Mouse (Mus musculus) forebrain, embryonic 13.5 days (tissue): ENCODE data around the gene 6430548M08Rik. TPM values are rescaled to one million over a fixed set of nuclear protein-coding genes. Genes with fewer than 3 reads are reported as not detected.

Source experiments
- ATAC-seq: fragments of 200-750 bp; cut with Nextera tagmentation; 2 replicates; pipeline ENCODE4 v1.8.0; 2017
- H3K27ac ChIP-seq: fragments of 300-500 bp; sonication (generic); 2 replicates; pipeline ENCODE4 v1.5.1; 2015; ENCODE audit warnings: inconsistent platforms, mild to moderate bottlenecking, moderate library complexity
- H3K27me3 ChIP-seq: fragments of 300-500 bp; sonication (generic); 2 replicates; pipeline ENCODE4 v1.6.1; 2015; ENCODE audit warnings: mild to moderate bottlenecking, inconsistent platforms
- H3K36me3 ChIP-seq: fragments of 300-500 bp; sonication (generic); 2 replicates; pipeline ENCODE4 v1.6.1; 2015; ENCODE audit warnings: mild to moderate bottlenecking, inconsistent platforms; ENCODE audit not compliant: poor library complexity, severe bottlenecking
- H3K4me1 ChIP-seq: fragments of 300-500 bp; sonication (generic); 2 replicates; pipeline ENCODE4 v1.6.1; 2015; ENCODE audit warnings: inconsistent platforms
- H3K4me2 ChIP-seq: fragments of 300-500 bp; sonication (generic); 2 replicates; pipeline ENCODE4 v1.6.1; 2015; ENCODE audit warnings: inconsistent platforms, mild to moderate bottlenecking, moderate library complexity
- H3K4me3 ChIP-seq: fragments of 300-500 bp; sonication (generic); 2 replicates; pipeline ENCODE4 v1.5.1; 2015; ENCODE audit warnings: mild to moderate bottlenecking, inconsistent platforms
- H3K9ac ChIP-seq: fragments of 300-500 bp; sonication (generic); 2 replicates; pipeline ENCODE4 v1.6.1; 2015; ENCODE audit warnings: mild to moderate bottlenecking, inconsistent platforms
- H3K9me3 ChIP-seq: fragments of 300-500 bp; sonication (generic); replicated peaks from 2 replicates; pipeline ENCODE4 v1.6.1; 2016; ENCODE audit warnings: inconsistent platforms
- WGBS: fragments of 180-500 bp; shearing (Covaris S2); methylation state at CpG from one replicate; pipeline ENCODE4 v1.1.7; 2015; 5-methylcytosine and 5-hydroxymethylcytosine counted together
- polyA plus RNA-seq: library from polyadenylated mRNA; unstranded; fragments of >200 nt; fragmentation: Nextera tagmentation; extraction: Ambion mirVana; gene quantifications from 2 replicates; pipeline ENCODE4 v1.2.1, GENCODE M21; 2015

The 6430548M08Rik gene
- polyA plus RNA-seq, 1 experiment from 2014 or later: 14.4 TPM

DNA sequence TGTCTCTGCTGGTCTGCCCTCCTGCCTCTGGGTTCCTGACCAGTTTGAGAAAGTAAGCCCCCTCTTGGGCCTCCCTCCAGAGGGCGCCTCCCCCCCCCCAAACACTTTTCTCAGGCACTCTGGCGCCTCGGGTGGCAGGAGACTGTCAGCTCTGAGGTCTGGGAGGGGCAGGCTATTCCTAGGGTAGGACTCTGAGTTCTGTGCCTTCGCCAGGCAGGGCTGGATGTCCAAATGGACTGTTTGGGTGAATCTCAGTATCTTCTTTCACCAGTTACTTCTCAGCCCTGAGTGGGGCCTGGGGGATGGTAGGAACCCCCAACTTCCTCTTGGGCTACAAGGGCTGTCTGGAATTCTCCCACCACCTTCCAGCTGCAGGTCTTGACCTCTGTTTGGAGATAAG is 97.4 kb downstream of the 6430548M08Rik start:
- Histone ChIP-seq H3K9ac (no peak overlapping the region), H3K36me3 (no peaks in the 10 kb centered on the region), H3K27me3 (no peaks in the 10 kb centered on the region), H3K4me2 (no peak overlapping the region), H3K27ac (no peak overlapping the region), H3K4me1 (peaks cover 30% of the 10 kb centered on the region), H3K4me3 (no peak overlapping the region), H3K9me3 (no peaks in the 10 kb centered on the region)
- ATAC-seq: 0 out of 2 replicates have a peak, but pooled peaks have one; percentile 21
- WGBS: 15% methylated on average over 4 of the region's 4 CpGs

DNA sequence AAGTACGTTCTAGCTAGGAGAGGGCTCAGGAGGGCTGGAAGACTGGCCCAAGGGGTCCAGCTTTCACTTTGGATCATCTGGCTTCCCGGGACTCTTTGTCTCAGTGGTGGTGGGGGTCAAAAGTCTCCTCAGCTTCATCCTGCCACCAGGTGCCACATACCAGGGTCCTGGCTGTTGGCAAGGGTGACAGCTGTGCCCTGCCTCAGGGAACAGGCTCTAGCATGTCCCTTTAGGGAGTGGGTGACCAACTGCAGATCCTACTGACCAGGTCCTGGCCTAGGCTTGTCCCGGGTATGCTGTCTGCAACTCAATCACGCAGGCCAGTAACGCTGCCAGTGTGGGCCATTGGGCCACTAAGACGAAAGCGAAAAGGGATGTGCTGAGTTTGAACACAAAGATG is 98.6 kb downstream of the 6430548M08Rik start:
- H3K27ac ChIP-seq: no peak overlapping the region
- ATAC-seq: no peak
- WGBS: 92% methylated on average over 7 of the region's 7 CpGs
- H3K4me1 ChIP-seq: peaks cover 42% of the 10 kb centered on the region
- H3K27me3 ChIP-seq: no peaks in the 10 kb centered on the region
- no peak overlapping the region for H3K4me3 ChIP-seq
- H3K36me3 ChIP-seq: no peaks in the 10 kb centered on the region
- H3K9me3 ChIP-seq: no peaks in the 10 kb centered on the region
- H3K4me2 ChIP-seq: no peak overlapping the region
- no peak overlapping the region for H3K9ac ChIP-seq

DNA sequence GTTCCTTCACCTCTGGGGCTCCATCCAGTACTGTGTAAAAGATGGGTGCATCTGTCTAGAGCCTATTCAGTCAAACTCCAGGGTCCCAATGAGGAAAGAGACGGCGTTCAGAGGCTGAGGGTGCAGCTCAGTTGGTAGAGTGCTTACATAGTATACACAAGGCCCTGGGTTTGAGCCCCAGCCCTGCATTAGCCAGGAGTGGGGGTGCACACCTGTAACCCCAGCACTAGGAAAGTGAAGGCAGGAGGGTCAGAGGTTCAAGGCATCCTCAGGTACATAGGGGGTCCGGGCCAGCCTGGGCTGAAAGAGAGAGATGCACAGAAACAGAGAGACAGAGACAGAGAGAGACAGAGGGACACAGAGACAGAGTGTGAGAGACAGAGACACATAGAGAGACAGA is 99.3 kb downstream of the 6430548M08Rik start:
- Histone ChIP-seq H3K27me3 (no peaks in the 10 kb centered on the region), H3K4me3 (no peak overlapping the region), H3K4me2 (no peak overlapping the region), H3K27ac (no peak overlapping the region), H3K36me3 (no peaks in the 10 kb centered on the region), H3K9me3 (no peaks in the 10 kb centered on the region), H3K9ac (no peak overlapping the region), H3K4me1 (peaks cover 46% of the 10 kb centered on the region)
- 93% methylated on average over 3 of the region's 3 CpGs for WGBS
- ATAC-seq: no peak

GRCm38 (mm10) chr8:120213939-120214338 is 100.0 kb downstream of the 6430548M08Rik start:
- H3K27ac ChIP-seq: no peak overlapping the region
- H3K36me3 ChIP-seq: no peaks in the 10 kb centered on the region
- H3K4me1 ChIP-seq: peaks cover 46% of the 10 kb centered on the region
- ATAC-seq: no peak
- H3K4me2 ChIP-seq: no peak overlapping the region
- no peak overlapping the region for H3K4me3 ChIP-seq
- WGBS: 68% methylated on average over 5 of the region's 5 CpGs
- H3K27me3 ChIP-seq: no peaks in the 10 kb centered on the region
- H3K9me3 ChIP-seq: no peaks in the 10 kb centered on the region
- H3K9ac ChIP-seq: no peak overlapping the region

Other genes starting within 250 kb of the 6430548M08Rik start
- 133 and 161 TPM in 2 replicates for gene Usp10, start 203.8 kb upstream of the 6430548M08Rik start, polyA plus RNA-seq
- 5.6 and 13.1 TPM in 2 replicates for gene Gm20388, start 203.3 kb upstream of the 6430548M08Rik start, polyA plus RNA-seq
- 0.72 and 0.90 TPM in 2 replicates for gene Crispld2, start 121.7 kb upstream of the 6430548M08Rik start, polyA plus RNA-seq
- 23.4 and 30.6 TPM in 2 replicates for gene Zdhhc7, start 12.7 kb upstream of the 6430548M08Rik start, polyA plus RNA-seq
- gene Fam92b, start 63.3 kb downstream of the 6430548M08Rik start, polyA plus RNA-seq: 1.4 and 1.9 TPM in 2 replicates
- gene Gse1, start 114.3 kb downstream of the 6430548M08Rik start, polyA plus RNA-seq: 24.0 and 24.9 TPM in 2 replicates